Mouse (Mus musculus) cortical plate, adult 2 months (tissue): ENCODE measurements around the gene Phf3.

Source experiments
- CTCF ChIP-seq: fragments of 200-500 bp; IDR thresholded peaks from 2 replicates; pipeline ENCODE4 v1.5.1; 2011; ENCODE audit warnings: mild to moderate bottlenecking, control low read depth, low read length; ENCODE audit not compliant: insufficient read depth; ENCODE audit errors: extremely low read depth
- POLR2A ChIP-seq: fragments of 200-500 bp; IDR thresholded peaks from 2 replicates; pipeline ENCODE4 v1.6.1; 2011; ENCODE audit warnings: mild to moderate bottlenecking, low read length, control low read depth; ENCODE audit not compliant: insufficient read depth; ENCODE audit errors: extremely low read depth

DNA sequence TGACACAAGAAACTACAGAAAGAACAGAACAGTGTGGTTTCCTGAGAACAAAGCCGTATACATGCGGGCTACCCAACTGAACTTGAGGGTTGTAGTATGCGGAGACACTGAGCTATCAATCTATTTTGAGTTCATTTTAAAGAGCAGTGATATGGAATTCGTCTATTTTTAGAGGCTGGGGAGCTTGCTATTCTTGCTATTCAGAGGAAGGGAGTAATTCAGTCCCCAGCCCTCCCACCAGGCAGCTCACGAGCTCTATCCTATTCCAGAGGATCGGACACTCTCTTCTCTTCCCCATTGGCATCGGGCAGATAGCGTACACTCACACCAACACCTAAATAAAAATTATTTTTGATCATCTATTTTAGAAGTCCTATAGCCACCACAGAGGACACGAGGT, 87.1 kb downstream of the Phf3 start:
- TF ChIP-seq CTCF (no peak), POLR2A (no peak)
